Mouse (Mus musculus) megakaryocyte, embryonic 14.5 days (primary cell): ENCODE data around the gene Syne3. TPM values are rescaled to one million over a fixed set of nuclear protein-coding genes. Genes with fewer than 3 reads are reported as not detected.

Experiments used
- H3K27me3 ChIP-seq: replicated peaks from 2 replicates; pipeline ENCODE3; 2012; ENCODE audit warnings: inconsistent platforms
- H3K36me3 ChIP-seq: replicated peaks from 2 replicates; pipeline ENCODE3; 2012; ENCODE audit warnings: low read length, inconsistent platforms, mixed read lengths
- H3K4me1 ChIP-seq: 2 replicates; pipeline ENCODE4 v1.6.1; 2012; ENCODE audit warnings: inconsistent platforms
- H3K4me3 ChIP-seq: replicated peaks from 2 replicates; pipeline ENCODE3; 2012; ENCODE audit warnings: moderate library complexity, mild to moderate bottlenecking, inconsistent platforms
- H3K9me3 ChIP-seq: 2 replicates; pipeline ENCODE4 v1.6.1; 2012; ENCODE audit warnings: inconsistent platforms
- FLI1 ChIP-seq: IDR thresholded peaks from 2 replicates; pipeline ENCODE4 v1.6.1; 2012; ENCODE audit warnings: low read length, inconsistent platforms, mixed read lengths
- GATA1 ChIP-seq: IDR thresholded peaks from 3 replicates; pipeline ENCODE4 v1.6.1; 2012; ENCODE audit warnings: mixed read lengths, low read length, inconsistent platforms, borderline replicate concordance
- polyA plus RNA-seq: library from polyadenylated mRNA; stranded (reverse); fragments of >175 nt; gene quantifications from 2 replicates; pipeline ENCODE4 v1.2.3, GENCODE M21; 2012; ENCODE audit warnings: low replicate concordance; ENCODE audit not compliant: insufficient read depth

Syne3 gene
- polyA plus RNA-seq, 1 experiment = 6.8 TPM

- no peak for TF ChIP-seq GATA1
- no peak for TF ChIP-seq FLI1
- H3K4me1 ChIP-seq = peaks cover 71% of the 10 kb centered on the region
- H3K9me3 ChIP-seq = peaks cover 12% of the 10 kb centered on the region; the same call in 1 of the 2 replicates
- H3K4me3 ChIP-seq = no peak overlapping the region
- no peaks in the 10 kb centered on the region for H3K27me3 ChIP-seq
- peaks cover 76% of the 10 kb centered on the region for H3K36me3 ChIP-seq
Observed at GRCm38 (mm10) chr12:104978420-104978819, 31.2 kb downstream of the Syne3 start.

DNA sequence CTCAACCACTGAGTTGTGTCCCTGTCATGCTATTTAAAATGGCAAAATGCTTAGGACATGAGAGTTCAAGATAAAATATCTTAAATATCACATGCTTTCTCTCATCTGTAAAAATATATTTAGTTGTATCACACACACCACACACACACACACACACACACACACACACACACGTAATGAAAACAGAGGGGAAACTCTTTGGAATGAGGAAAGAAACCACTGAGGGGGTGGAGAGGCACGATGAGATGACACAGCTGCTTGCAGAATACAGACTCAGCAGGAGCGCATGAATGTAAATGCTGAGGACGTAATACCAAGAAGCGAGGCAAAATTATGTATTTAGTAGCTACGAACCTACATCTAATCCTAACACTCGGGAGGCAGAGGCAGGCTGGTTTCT, 32.7 kb downstream of the Syne3 start:
- Histone ChIP-seq H3K9me3 (peaks cover 12% of the 10 kb centered on the region; the same call in 1 of the 2 replicates), H3K4me1 (peaks cover 71% of the 10 kb centered on the region), H3K36me3 (peaks cover 83% of the 10 kb centered on the region), H3K4me3 (peak overlapping the region; percentile 8), H3K27me3 (no peaks in the 10 kb centered on the region)
- no peak for TF ChIP-seq GATA1
- TF ChIP-seq FLI1 = no peak

DNA sequence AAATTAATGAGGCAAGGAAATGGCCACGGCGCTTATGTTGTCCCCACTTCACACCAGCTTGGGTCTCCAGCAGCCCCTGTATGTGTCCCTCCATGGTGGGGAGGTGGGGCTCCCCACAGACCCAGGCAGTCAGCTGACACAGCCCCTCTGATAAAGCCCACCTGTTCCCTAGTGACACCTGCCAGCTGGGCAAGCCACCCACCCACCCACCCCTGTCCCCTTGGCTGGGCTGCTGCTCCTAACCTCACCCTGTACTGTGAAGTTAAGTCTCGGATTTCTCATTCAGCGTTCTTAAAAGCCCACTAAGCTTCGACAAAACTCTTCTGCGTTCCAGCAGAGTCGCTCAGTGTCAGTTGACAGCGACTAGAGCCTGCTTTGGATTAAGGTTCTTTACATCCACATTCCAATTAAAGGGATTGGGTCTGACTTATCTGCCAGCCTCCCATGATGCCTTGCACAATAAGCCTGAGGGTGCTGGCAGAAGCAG, 33.2 kb downstream of the Syne3 start:
- Histone ChIP-seq H3K4me3 (no peak overlapping the region), H3K4me1 (peaks cover 71% of the 10 kb centered on the region), H3K36me3 (peaks cover 83% of the 10 kb centered on the region), H3K27me3 (no peaks in the 10 kb centered on the region), H3K9me3 (peaks cover 12% of the 10 kb centered on the region; the same call in 1 of the 2 replicates)
- no peak for TF ChIP-seq GATA1

DNA sequence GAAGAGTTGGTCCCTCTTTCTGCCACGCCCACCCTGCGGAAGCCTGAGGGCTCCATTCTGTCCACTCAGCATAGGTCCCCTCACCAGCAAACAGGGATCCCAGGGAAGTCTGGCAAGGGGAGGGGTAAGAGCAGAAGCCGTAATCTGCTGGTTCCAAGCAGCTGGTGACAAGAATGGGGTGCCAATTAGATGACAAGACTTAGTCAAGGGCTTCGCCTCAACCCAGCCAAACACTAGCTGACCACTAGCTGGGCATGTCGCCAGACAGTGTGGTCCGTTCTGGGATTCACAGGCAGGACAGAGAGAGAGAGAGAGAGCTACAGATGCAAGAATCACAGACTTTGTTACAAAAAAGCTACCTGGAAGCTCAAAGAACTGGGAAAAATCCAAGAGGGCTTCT, 36.7 kb downstream of the Syne3 start:
- Histone ChIP-seq H3K9me3 (peaks cover 5% of the 10 kb centered on the region; the same call in 1 of the 2 replicates), H3K4me3 (no peak overlapping the region), H3K4me1 (peaks cover 68% of the 10 kb centered on the region), H3K36me3 (peaks cover 88% of the 10 kb centered on the region), H3K27me3 (no peaks in the 10 kb centered on the region)
- TF ChIP-seq FLI1 (no peak), GATA1 (no peak)

DNA sequence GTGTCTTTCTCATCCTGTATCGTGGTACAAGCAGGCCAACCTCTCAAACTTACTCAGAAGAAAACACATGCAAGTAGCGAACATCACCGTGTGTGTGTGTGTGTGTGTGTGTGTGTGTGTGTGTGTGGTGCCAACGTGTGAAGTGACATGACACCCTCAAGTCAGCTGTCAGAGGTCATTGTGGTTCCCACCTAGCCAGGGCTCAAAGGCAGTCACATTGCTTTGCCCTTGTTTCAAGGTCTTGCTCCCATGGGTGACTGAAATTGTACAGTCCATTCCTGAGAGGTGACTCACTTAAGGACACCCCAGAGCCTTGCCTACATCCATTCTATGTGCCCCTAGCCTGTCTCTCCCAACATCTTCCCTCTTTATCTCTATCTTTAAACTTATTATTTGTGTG, 40.0 kb downstream of the Syne3 start:
- Histone ChIP-seq H3K4me1 (peaks cover 70% of the 10 kb centered on the region), H3K4me3 (no peak overlapping the region), H3K27me3 (no peaks in the 10 kb centered on the region), H3K36me3 (peaks cover 89% of the 10 kb centered on the region), H3K9me3 (no peaks in the 10 kb centered on the region)
- TF ChIP-seq FLI1 (no peak), GATA1 (no peak)

GRCm38 (mm10) chr12:104969177-104969576, 40.4 kb downstream of the Syne3 start:
- Histone ChIP-seq H3K9me3 (no peaks in the 10 kb centered on the region), H3K4me3 (no peak overlapping the region), H3K27me3 (no peaks in the 10 kb centered on the region), H3K4me1 (peaks cover 71% of the 10 kb centered on the region), H3K36me3 (peaks cover 89% of the 10 kb centered on the region)
- no peak for TF ChIP-seq FLI1
- TF ChIP-seq GATA1 = no peak

DNA sequence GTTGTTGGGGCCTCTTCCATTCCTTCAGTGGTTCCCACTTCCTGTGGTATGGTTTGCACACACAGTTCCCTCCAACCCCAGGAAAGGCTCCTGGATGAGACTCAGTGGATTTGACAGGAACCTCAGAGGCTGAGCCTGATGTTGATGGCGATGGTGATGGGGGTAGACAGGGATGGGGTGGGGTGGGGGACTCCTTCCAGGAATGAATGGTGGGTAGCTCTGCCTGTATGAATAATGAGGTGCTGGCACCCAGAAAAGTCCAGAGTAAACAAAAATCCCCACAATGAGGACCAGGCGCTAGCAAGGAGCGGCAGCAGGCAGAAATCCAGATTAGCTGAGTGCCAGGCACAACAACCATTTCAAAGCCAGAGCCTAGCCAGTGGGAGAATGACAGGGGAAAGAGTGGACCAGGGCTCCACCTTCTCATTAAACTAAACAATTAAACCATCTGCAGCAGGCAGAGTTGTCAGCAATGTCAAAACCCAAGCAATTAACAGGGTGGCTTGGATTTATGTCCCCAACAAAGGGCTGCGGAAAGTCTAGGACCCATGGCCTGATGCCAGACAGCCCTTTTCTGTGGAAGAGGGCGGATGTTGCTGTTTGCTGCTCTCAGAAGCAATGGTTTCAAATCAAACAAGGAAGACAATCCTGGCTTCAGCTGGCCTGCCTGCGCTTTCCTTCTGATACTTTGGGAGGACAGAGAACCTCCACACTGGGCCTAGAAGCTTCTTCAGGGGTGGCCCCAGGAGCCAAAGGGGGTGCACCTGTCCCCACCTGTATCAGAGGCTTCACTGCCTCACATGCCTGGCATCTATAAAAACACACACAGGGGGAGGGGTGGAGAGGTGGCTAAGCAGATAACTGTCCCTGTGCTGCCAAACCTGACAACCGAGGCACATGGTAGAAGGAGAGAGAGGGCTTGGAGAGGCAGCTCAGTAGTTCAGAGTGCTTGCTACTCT, 44.4 kb downstream of the Syne3 start:
- no peak for TF ChIP-seq GATA1
- TF ChIP-seq FLI1 = no peak
- H3K36me3 ChIP-seq = peaks cover 97% of the 10 kb centered on the region

GRCm38 (mm10) chr12:104960421-104960820, 49.2 kb downstream of the Syne3 start:
- H3K36me3 ChIP-seq = peaks cover 98% of the 10 kb centered on the region
- no peak overlapping the region for H3K4me3 ChIP-seq
- TF ChIP-seq GATA1 (no peak), FLI1 (no peak)
- H3K9me3 ChIP-seq = peaks cover 3% of the 10 kb centered on the region; the same call in 1 of the 2 replicates
- H3K4me1 ChIP-seq = peaks cover 45% of the 10 kb centered on the region
- H3K27me3 ChIP-seq = no peaks in the 10 kb centered on the region

More for the DNA sequence above, 44.4 kb downstream of the Syne3 start:
- no peak overlapping the region for H3K4me3 ChIP-seq
- peaks cover 65% of the 10 kb centered on the region for H3K4me1 ChIP-seq
- peaks cover 3% of the 10 kb centered on the region; the same call in 1 of the 2 replicates for H3K9me3 ChIP-seq
- no peaks in the 10 kb centered on the region for H3K27me3 ChIP-seq

DNA sequence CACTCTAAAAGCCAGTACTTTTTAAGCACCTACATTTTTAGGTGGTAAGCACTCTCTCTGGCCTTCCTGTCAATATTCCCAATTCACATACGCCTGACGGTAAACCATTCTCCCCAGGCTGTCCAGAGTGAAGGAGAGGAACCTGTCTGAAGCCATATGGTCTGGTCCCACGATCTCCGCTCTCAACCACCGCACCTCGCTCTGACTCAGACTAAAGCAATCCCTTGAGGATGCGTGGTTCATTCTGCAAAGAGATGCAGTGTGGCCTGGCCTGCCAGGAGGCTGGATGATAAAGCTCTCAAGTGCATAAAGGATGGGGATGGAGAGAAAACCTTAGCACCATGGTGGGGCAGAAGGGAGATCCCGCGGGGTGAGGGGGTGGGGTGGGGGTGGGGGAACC, 49.6 kb downstream of the Syne3 start:
- H3K36me3 ChIP-seq = peaks cover 98% of the 10 kb centered on the region
- no peaks in the 10 kb centered on the region for H3K27me3 ChIP-seq
- H3K4me3 ChIP-seq = no peak overlapping the region
- TF ChIP-seq GATA1 (no peak), FLI1 (no peak)
- peaks cover 44% of the 10 kb centered on the region for H3K4me1 ChIP-seq
- H3K9me3 ChIP-seq = peaks cover 3% of the 10 kb centered on the region; the same call in 1 of the 2 replicates

- Histone ChIP-seq H3K27me3 (no peaks in the 10 kb centered on the region), H3K4me1 (peaks cover 36% of the 10 kb centered on the region), H3K4me3 (no peak overlapping the region), H3K9me3 (peaks cover 3% of the 10 kb centered on the region; the same call in 1 of the 2 replicates), H3K36me3 (peaks cover 98% of the 10 kb centered on the region)
- TF ChIP-seq FLI1 = no peak
- no peak for TF ChIP-seq GATA1
Observed at GRCm38 (mm10) chr12:104958263-104958662, 51.3 kb downstream of the Syne3 start.
